Mouse (Mus musculus): ENCODE measurements around the gene Dmac2. TPM values are rescaled to one million over a fixed set of nuclear protein-coding genes. Genes with fewer than 3 reads are reported as not detected.

Dmac2 gene
- polyA plus RNA-seq, 1 experiment = 16.7 TPM

GRCm38 (mm10) chr7:25591226-25591625 lies 28.0 kb upstream of the Dmac2 start:
- no peak overlapping the region for H3K4me3 ChIP-seq (ENCODE audit: insufficient read depth, low read length)
- H3K4me1 ChIP-seq (ENCODE audit: control insufficient read depth, insufficient read depth, low read length) = no peaks in the 10 kb centered on the region
- H3K27ac ChIP-seq (ENCODE audit: insufficient read depth, low read length) = no peak overlapping the region
- no peak for TF ChIP-seq CTCF (IDR thresholded peaks at IDR 0.05; ENCODE audit: borderline replicate concordance, insufficient read depth, low read length)

GRCm38 (mm10) chr7:25593859-25594258 lies 25.4 kb upstream of the Dmac2 start:
- no peaks in the 10 kb centered on the region for H3K4me1 ChIP-seq (ENCODE audit: control insufficient read depth, insufficient read depth, low read length)
- H3K4me3 ChIP-seq (ENCODE audit: insufficient read depth, low read length) = no peak overlapping the region
- TF ChIP-seq POLR2A (IDR thresholded peaks at IDR 0.05; ENCODE audit: low read depth, low read length) (no peak), CTCF (IDR thresholded peaks at IDR 0.05; ENCODE audit: borderline replicate concordance, insufficient read depth, low read length) (no peak)
- no peak overlapping the region for H3K27ac ChIP-seq (ENCODE audit: insufficient read depth, low read length)

- H3K4me3 ChIP-seq (ENCODE audit: insufficient read depth, low read length) = no peak overlapping the region
- H3K4me1 ChIP-seq (ENCODE audit: control insufficient read depth, insufficient read depth, low read length) = no peaks in the 10 kb centered on the region
- TF ChIP-seq POLR2A (IDR thresholded peaks at IDR 0.05; ENCODE audit: low read depth, low read length) = no peak
- no peak overlapping the region for H3K27ac ChIP-seq (ENCODE audit: insufficient read depth, low read length)
Measured at GRCm38 (mm10) chr7:25599663-25600062, 19.6 kb upstream of the Dmac2 start.

GRCm38 (mm10) chr7:25600666-25601065 lies 18.5 kb upstream of the Dmac2 start:
- Histone ChIP-seq H3K27ac (ENCODE audit: insufficient read depth, low read length) (no peak overlapping the region), H3K4me1 (ENCODE audit: control insufficient read depth, insufficient read depth, low read length) (no peaks in the 10 kb centered on the region), H3K4me3 (ENCODE audit: insufficient read depth, low read length) (no peak overlapping the region)
- TF ChIP-seq POLR2A (IDR thresholded peaks at IDR 0.05; ENCODE audit: low read depth, low read length) (no peak), CTCF (IDR thresholded peaks at IDR 0.05; ENCODE audit: borderline replicate concordance, insufficient read depth, low read length) (no peak)

- no peak for TF ChIP-seq CTCF (IDR thresholded peaks at IDR 0.05; ENCODE audit: borderline replicate concordance, insufficient read depth, low read length)
- TF ChIP-seq POLR2A (IDR thresholded peaks at IDR 0.05; ENCODE audit: low read depth, low read length) = no peak
- Histone ChIP-seq H3K4me3 (ENCODE audit: insufficient read depth, low read length) (no peak overlapping the region), H3K27ac (ENCODE audit: insufficient read depth, low read length) (no peak overlapping the region), H3K4me1 (ENCODE audit: control insufficient read depth, insufficient read depth, low read length) (no peaks in the 10 kb centered on the region)
Measured at GRCm38 (mm10) chr7:25601346-25601745, 17.9 kb upstream of the Dmac2 start.

- H3K27ac ChIP-seq (ENCODE audit: insufficient read depth, low read length) = no peak overlapping the region
- TF ChIP-seq POLR2A (IDR thresholded peaks at IDR 0.05; ENCODE audit: low read depth, low read length) (no peak), CTCF (IDR thresholded peaks at IDR 0.05; ENCODE audit: borderline replicate concordance, insufficient read depth, low read length) (no peak)
- H3K4me1 ChIP-seq (ENCODE audit: control insufficient read depth, insufficient read depth, low read length) = no peaks in the 10 kb centered on the region
- no peak overlapping the region for H3K4me3 ChIP-seq (ENCODE audit: insufficient read depth, low read length)
Measured at GRCm38 (mm10) chr7:25606625-25607063, 12.6 kb upstream of the Dmac2 start.

GRCm38 (mm10) chr7:25607196-25607595 lies 12.0 kb upstream of the Dmac2 start:
- Histone ChIP-seq H3K4me1 (ENCODE audit: control insufficient read depth, insufficient read depth, low read length) (no peaks in the 10 kb centered on the region), H3K4me3 (ENCODE audit: insufficient read depth, low read length) (no peak overlapping the region), H3K27ac (ENCODE audit: insufficient read depth, low read length) (no peak overlapping the region)
- no peak for TF ChIP-seq CTCF (IDR thresholded peaks at IDR 0.05; ENCODE audit: borderline replicate concordance, insufficient read depth, low read length)
- no peak for TF ChIP-seq POLR2A (IDR thresholded peaks at IDR 0.05; ENCODE audit: low read depth, low read length)

- Histone ChIP-seq H3K4me3 (ENCODE audit: insufficient read depth, low read length) (no peak overlapping the region), H3K27ac (ENCODE audit: insufficient read depth, low read length) (no peak overlapping the region), H3K4me1 (ENCODE audit: control insufficient read depth, insufficient read depth, low read length) (no peaks in the 10 kb centered on the region)
- TF ChIP-seq CTCF (IDR thresholded peaks at IDR 0.05; ENCODE audit: borderline replicate concordance, insufficient read depth, low read length) = no peak
- no peak for TF ChIP-seq POLR2A (IDR thresholded peaks at IDR 0.05; ENCODE audit: low read depth, low read length)
Measured at GRCm38 (mm10) chr7:25610056-25610455, 9.2 kb upstream of the Dmac2 start.

GRCm38 (mm10) chr7:25611501-25611900 lies 7.7 kb upstream of the Dmac2 start:
- Histone ChIP-seq H3K27ac (ENCODE audit: insufficient read depth, low read length) (no peak overlapping the region), H3K4me1 (ENCODE audit: control insufficient read depth, insufficient read depth, low read length) (no peaks in the 10 kb centered on the region), H3K4me3 (ENCODE audit: insufficient read depth, low read length) (no peak overlapping the region)
- no peak for TF ChIP-seq POLR2A (IDR thresholded peaks at IDR 0.05; ENCODE audit: low read depth, low read length)
- no peak for TF ChIP-seq CTCF (IDR thresholded peaks at IDR 0.05; ENCODE audit: borderline replicate concordance, insufficient read depth, low read length)

- Histone ChIP-seq H3K4me3 (ENCODE audit: insufficient read depth, low read length) (no peak overlapping the region), H3K4me1 (ENCODE audit: control insufficient read depth, insufficient read depth, low read length) (no peaks in the 10 kb centered on the region), H3K27ac (ENCODE audit: insufficient read depth, low read length) (no peak overlapping the region)
- no peak for TF ChIP-seq CTCF (IDR thresholded peaks at IDR 0.05; ENCODE audit: borderline replicate concordance, insufficient read depth, low read length)
- TF ChIP-seq POLR2A (IDR thresholded peaks at IDR 0.05; ENCODE audit: low read depth, low read length) = no peak
Measured at GRCm38 (mm10) chr7:25614086-25614485, 5.1 kb upstream of the Dmac2 start.
